Mouse (Mus musculus) monocyte, adult 5-6 weeks (primary cell): ENCODE results near the gene Ggact. TPM values are rescaled to one million over a fixed set of nuclear protein-coding genes. Genes with fewer than 3 reads are reported as not detected.

Experiments
- ATAC-seq: fragments of 153-309, 156-312 bp; replicated peaks from 2 replicates; pipeline ENCODE4 v1.8.0; 2017; ENCODE audit warnings: mild to moderate bottlenecking; ENCODE audit not compliant: low TSS enrichment, insufficient number of reproducible peaks, severe bottlenecking, poor library complexity, low FRiP score
- total RNA-seq: library from RNA; stranded (forward); fragments of 200-1000, 200-491, 200-594 nt; gene quantifications from 3 replicates; pipeline ENCODE4 v1.2.3, GENCODE M21; 2017

The Ggact gene
- total RNA-seq, 1 experiment from 2014 or later, result 6.5 TPM

- ATAC-seq, result no peak
Observed at GRCm38 (mm10) chr14:122875636-122876035, 37.9 kb downstream of the Ggact start.

GRCm38 (mm10) chr14:122875056-122875455, 38.5 kb downstream of the Ggact start:
- ATAC-seq, result no peak

GRCm38 (mm10) chr14:122872612-122873011, 40.9 kb downstream of the Ggact start:
- ATAC-seq, result no peak

GRCm38 (mm10) chr14:122871841-122872580, 41.5 kb downstream of the Ggact start:
- no peak for ATAC-seq

GRCm38 (mm10) chr14:122869831-122870230, 43.7 kb downstream of the Ggact start:
- ATAC-seq, result no peak

- no peak for ATAC-seq
Observed at GRCm38 (mm10) chr14:122867531-122868285, 45.8 kb downstream of the Ggact start.

GRCm38 (mm10) chr14:122865462-122866129, 48.0 kb downstream of the Ggact start:
- ATAC-seq, result no peak

GRCm38 (mm10) chr14:122862623-122863022, 50.9 kb downstream of the Ggact start:
- ATAC-seq, result no peak

- no peak for ATAC-seq
Observed at GRCm38 (mm10) chr14:122859792-122860191, 53.8 kb downstream of the Ggact start.

GRCm38 (mm10) chr14:122852506-122853057, 61.0 kb downstream of the Ggact start:
- no peak for ATAC-seq

- ATAC-seq, result no peak
Observed at GRCm38 (mm10) chr14:122837018-122837417, 76.5 kb downstream of the Ggact start.

GRCm38 (mm10) chr14:122836221-122836620, 77.3 kb downstream of the Ggact start:
- no peak for ATAC-seq

- ATAC-seq, result no peak
Observed at GRCm38 (mm10) chr14:122835487-122836190, 77.9 kb downstream of the Ggact start.

GRCm38 (mm10) chr14:122834753-122835152, 78.8 kb downstream of the Ggact start:
- no peak for ATAC-seq

GRCm38 (mm10) chr14:122833666-122834065, 79.9 kb downstream of the Ggact start:
- no peak for ATAC-seq

GRCm38 (mm10) chr14:122830433-122830832, 83.1 kb downstream of the Ggact start:
- ATAC-seq, result no peak

GRCm38 (mm10) chr14:122825464-122825863, 88.1 kb downstream of the Ggact start:
- ATAC-seq, result no peak

- ATAC-seq, result no peak
Observed at GRCm38 (mm10) chr14:122823791-122824190, 89.8 kb downstream of the Ggact start.

GRCm38 (mm10) chr14:122821002-122821401, 92.6 kb downstream of the Ggact start:
- ATAC-seq, result no peak
